Mouse (Mus musculus) stomach, embryonic 14.5 days (tissue): ENCODE data around the gene Src. TPM values are rescaled to one million over a fixed set of nuclear protein-coding genes. Genes with fewer than 3 reads are reported as not detected.

ENCODE experiments used
- ATAC-seq: fragments of 200-750 bp; cut with Nextera tagmentation; 2 replicates; pipeline ENCODE4 v1.8.0; 2017; ENCODE audit warnings: low read depth, moderate TSS enrichment; ENCODE audit not compliant: insufficient number of reproducible peaks, insufficient read depth, low FRiP score
- H3K27ac ChIP-seq: fragments of 300-500 bp; sonication (generic); 2 replicates; pipeline ENCODE4 v1.5.1; 2014; ENCODE audit warnings: mild to moderate bottlenecking, low read length, moderate library complexity, mixed read lengths
- H3K27me3 ChIP-seq: fragments of 300-500 bp; sonication (generic); 2 replicates; pipeline ENCODE4 v1.6.1; 2014; ENCODE audit warnings: low read length, control low read depth, mixed read lengths; ENCODE audit not compliant: control insufficient read depth, insufficient read depth
- H3K36me3 ChIP-seq: fragments of 300-500 bp; sonication (generic); 2 replicates; pipeline ENCODE4 v1.6.1; 2014; ENCODE audit warnings: mild to moderate bottlenecking, control low read depth, low read length, moderate library complexity, mixed read lengths; ENCODE audit not compliant: control insufficient read depth, insufficient read depth
- H3K4me1 ChIP-seq: fragments of 300-500 bp; sonication (generic); 2 replicates; pipeline ENCODE4 v1.6.1; 2014; ENCODE audit warnings: low read length, control low read depth, mixed read lengths; ENCODE audit not compliant: control insufficient read depth, insufficient read depth
- H3K4me2 ChIP-seq: fragments of 300-500 bp; sonication (generic); replicated peaks from 2 replicates; pipeline ENCODE4 v1.6.1; 2014; ENCODE audit warnings: low read depth, low read length, control low read depth
- H3K4me3 ChIP-seq: fragments of 300-500 bp; sonication (generic); 2 replicates; pipeline ENCODE4 v1.5.1; 2014; ENCODE audit warnings: low read depth, low read length, control low read depth
- H3K9ac ChIP-seq: fragments of 300-500 bp; sonication (generic); replicated peaks from 2 replicates; pipeline ENCODE4 v1.6.1; 2014; ENCODE audit warnings: low read depth, mild to moderate bottlenecking, control low read depth, low read length, moderate library complexity, mixed read lengths
- H3K9me3 ChIP-seq: fragments of 300-500 bp; sonication (generic); 2 replicates; pipeline ENCODE4 v1.6.1; 2016; ENCODE audit warnings: low read depth, low read length, control low read depth; ENCODE audit not compliant: control insufficient read depth
- WGBS: fragments of 180-500 bp; shearing (Covaris S2); extraction: QIAGEN DNeasy Blood & Tissue Kit; methylation state at CpG from one replicate; pipeline ENCODE4 v1.1.7; 2014; 5-methylcytosine and 5-hydroxymethylcytosine counted together
- polyA plus RNA-seq: library from polyadenylated mRNA; unstranded; fragments of >200 nt; fragmentation: Nextera tagmentation; extraction: Ambion mirVana; gene quantifications from 2 replicates; pipeline ENCODE4 v1.2.1, GENCODE M21; 2014

Gene Src
- polyA plus RNA-seq, 1 experiment from 2014 or later = 17.1 TPM

- Histone ChIP-seq H3K9ac (no peak overlapping the region), H3K27ac (no peak overlapping the region), H3K4me1 (peaks cover 50% of the 10 kb centered on the region), H3K36me3 (peaks cover 54% of the 10 kb centered on the region), H3K27me3 (no peaks in the 10 kb centered on the region), H3K4me3 (no peak overlapping the region), H3K9me3 (no peaks in the 10 kb centered on the region), H3K4me2 (no peak overlapping the region)
- no peak for ATAC-seq
- 51% methylated on average over 7 of the region's 7 CpGs for WGBS
Measured at GRCm38 (mm10) chr2:157466836-157467235, 48.6 kb downstream of the Src start.

GRCm38 (mm10) chr2:157468130-157468796 is 50.0 kb downstream of the Src start:
- no peak overlapping the region for H3K9ac ChIP-seq
- no peak overlapping the region for H3K4me2 ChIP-seq
- no peak overlapping the region for H3K4me3 ChIP-seq
- no peaks in the 10 kb centered on the region for H3K9me3 ChIP-seq
- peaks cover 46% of the 10 kb centered on the region for H3K4me1 ChIP-seq
- peaks cover 45% of the 10 kb centered on the region for H3K36me3 ChIP-seq
- peak overlapping the region; percentile 7; the same call in 1 of the 2 replicates for H3K27ac ChIP-seq
- ATAC-seq = no peak
- H3K27me3 ChIP-seq = no peaks in the 10 kb centered on the region
- WGBS = 64% methylated on average over 8 of the region's 8 CpGs

- 71% methylated on average over 7 of the region's 7 CpGs for WGBS
Measured at GRCm38 (mm10) chr2:157471292-157471691, 53.0 kb downstream of the Src start.

GRCm38 (mm10) chr2:157471737-157472136 is 53.5 kb downstream of the Src start:
- Histone ChIP-seq H3K9ac (no peak overlapping the region; the same call in 1 of the 2 replicates), H3K27me3 (no peaks in the 10 kb centered on the region), H3K27ac (peak overlapping the region; percentile 79; the same call in 1 of the 2 replicates), H3K9me3 (no peaks in the 10 kb centered on the region), H3K4me1 (peaks cover 44% of the 10 kb centered on the region), H3K36me3 (peaks cover 31% of the 10 kb centered on the region), H3K4me3 (no peak overlapping the region), H3K4me2 (no peak overlapping the region)
- 37% methylated on average over 6 of the region's 6 CpGs for WGBS
- ATAC-seq = no peak

More at GRCm38 (mm10) chr2:157471292-157471691, 53.0 kb downstream of the Src start:
- Histone ChIP-seq H3K27ac (peak overlapping the region; percentile 79; the same call in 1 of the 2 replicates), H3K9me3 (no peaks in the 10 kb centered on the region), H3K4me2 (no peak overlapping the region), H3K9ac (no peak overlapping the region), H3K36me3 (peaks cover 35% of the 10 kb centered on the region), H3K4me1 (peaks cover 41% of the 10 kb centered on the region), H3K27me3 (no peaks in the 10 kb centered on the region), H3K4me3 (no peak overlapping the region)
- ATAC-seq = no peak

GRCm38 (mm10) chr2:157472469-157472868 is 54.2 kb downstream of the Src start:
- H3K9me3 ChIP-seq = no peaks in the 10 kb centered on the region
- H3K27ac ChIP-seq = peak overlapping the region; percentile 79; the same call in 1 of the 2 replicates
- H3K4me3 ChIP-seq = no peak overlapping the region
- H3K4me1 ChIP-seq = peaks cover 45% of the 10 kb centered on the region
- H3K27me3 ChIP-seq = no peaks in the 10 kb centered on the region
- peaks cover 24% of the 10 kb centered on the region for H3K36me3 ChIP-seq
- H3K4me2 ChIP-seq = no peak overlapping the region
- WGBS = 61% methylated on average over 4 of the region's 4 CpGs
- H3K9ac ChIP-seq = no peak overlapping the region
- no peak for ATAC-seq

GRCm38 (mm10) chr2:157474269-157474729 is 56.1 kb downstream of the Src start:
- Histone ChIP-seq H3K4me2 (no peak overlapping the region), H3K4me1 (peaks cover 45% of the 10 kb centered on the region), H3K27me3 (no peaks in the 10 kb centered on the region), H3K27ac (peak overlapping the region; percentile 66), H3K9ac (no peak overlapping the region), H3K36me3 (peaks cover 10% of the 10 kb centered on the region), H3K9me3 (no peaks in the 10 kb centered on the region), H3K4me3 (no peak overlapping the region)
- ATAC-seq = no peak
- WGBS = 20% methylated on average over 6 of the region's 6 CpGs

GRCm38 (mm10) chr2:157475437-157476379 is 57.5 kb downstream of the Src start:
- ATAC-seq = no peak
- Histone ChIP-seq H3K27ac (peak overlapping the region; percentile 66; the same call in 1 of the 2 replicates), H3K27me3 (no peaks in the 10 kb centered on the region), H3K4me1 (peaks cover 46% of the 10 kb centered on the region), H3K9me3 (no peaks in the 10 kb centered on the region), H3K4me3 (no peak overlapping the region), H3K9ac (no peak overlapping the region; the same call in 1 of the 2 replicates), H3K36me3 (no peaks in the 10 kb centered on the region; the same call in 1 of the 2 replicates), H3K4me2 (no peak overlapping the region)
- 22% methylated on average over 13 of the region's 13 CpGs for WGBS

- H3K36me3 ChIP-seq = no peaks in the 10 kb centered on the region
- H3K4me2 ChIP-seq = no peak overlapping the region
- no peak for ATAC-seq
- no peaks in the 10 kb centered on the region for H3K27me3 ChIP-seq
- H3K4me1 ChIP-seq = peaks cover 30% of the 10 kb centered on the region
- no peaks in the 10 kb centered on the region for H3K9me3 ChIP-seq
- H3K27ac ChIP-seq = no peak overlapping the region
- 69% methylated on average over 8 of the region's 8 CpGs for WGBS
- no peak overlapping the region for H3K4me3 ChIP-seq
- H3K9ac ChIP-seq = no peak overlapping the region
Measured at GRCm38 (mm10) chr2:157478651-157479050, 60.4 kb downstream of the Src start.
